Comparison of ENCODE assay signal across 8 mouse cellular contexts in genomic region chr7:130577388-130578003, GRCm38 (mm10). TPM values are rescaled to one million over a fixed set of nuclear protein-coding genes. Genes with fewer than 3 reads are reported as not detected.
A peak's percentile ranks its signal among the peaks of the same experiment; 100 is the strongest.
DNase-seq lines count a peak whose midpoint lies in the region; ATAC-seq and TF ChIP-seq lines count a peak whose summit lies in the region.

Gene Tacc2, plus strand, starts transcription at chr7:130577438.

- no peaks in the 10 kb centered on the region for H3K27me3 ChIP-seq in neural tube, embryonic 11.5 days (ENCODE audit: control insufficient read depth, insufficient read depth, low read length)
- no peaks in the 10 kb centered on the region for H3K27me3 ChIP-seq in forebrain, embryonic 13.5 days
- H3K27me3 ChIP-seq in hindbrain, embryonic 11.5 days (ENCODE audit: control insufficient read depth, insufficient read depth, low read length) = no peaks in the 10 kb centered on the region
- no peaks in the 10 kb centered on the region for H3K27me3 ChIP-seq in limb, embryonic 15.5 days
- H3K27me3 ChIP-seq in stomach, postnatal 0 days (ENCODE audit: control insufficient read depth, insufficient read depth, low read length) = no peaks in the 10 kb centered on the region

- TF ChIP-seq CTCF in stomach, postnatal 0 days (IDR thresholded peaks at IDR 0.05; ENCODE audit: low read depth) = no peak

- H3K4me1 ChIP-seq in neural tube, embryonic 11.5 days (ENCODE audit: control insufficient read depth, insufficient read depth, low read length) = no peaks in the 10 kb centered on the region
- H3K4me1 ChIP-seq in forebrain, embryonic 13.5 days = peaks cover 22% of the 10 kb centered on the region
- H3K4me1 ChIP-seq in hindbrain, embryonic 11.5 days (replicated peaks; ENCODE audit: control insufficient read depth, insufficient read depth, low read length) = no peaks in the 10 kb centered on the region
- peaks cover 30% of the 10 kb centered on the region for H3K4me1 ChIP-seq in limb, embryonic 15.5 days
- peaks cover 8% of the 10 kb centered on the region; the same call in 1 of the 2 replicates for H3K4me1 ChIP-seq in stomach, postnatal 0 days (replicated peaks; ENCODE audit: control insufficient read depth, insufficient read depth)

- no peaks in the 10 kb centered on the region for H3K36me3 ChIP-seq in neural tube, embryonic 11.5 days (ENCODE audit: control insufficient read depth, insufficient read depth, low read length)
- no peaks in the 10 kb centered on the region for H3K36me3 ChIP-seq in forebrain, embryonic 13.5 days (ENCODE audit: poor library complexity, severe bottlenecking)
- no peaks in the 10 kb centered on the region for H3K36me3 ChIP-seq in hindbrain, embryonic 11.5 days (ENCODE audit: control insufficient read depth, insufficient read depth, low read length)
- H3K36me3 ChIP-seq in limb, embryonic 15.5 days = no peaks in the 10 kb centered on the region
- no peaks in the 10 kb centered on the region for H3K36me3 ChIP-seq in stomach, postnatal 0 days (ENCODE audit: control insufficient read depth, insufficient read depth, low read length)

- no peak for ATAC-seq in neural tube, embryonic 11.5 days (ENCODE audit: insufficient read depth, low FRiP score, low TSS enrichment)
- ATAC-seq in forebrain, embryonic 13.5 days = no peak
- no peak for ATAC-seq in hindbrain, embryonic 11.5 days (ENCODE audit: low FRiP score)
- no peak for ATAC-seq in limb, embryonic 15.5 days (ENCODE audit: insufficient number of reproducible peaks, low FRiP score, low TSS enrichment, low read depth)
- ATAC-seq in stomach, postnatal 0 days (ENCODE audit: low FRiP score, low TSS enrichment) = no peak

- H3K9me3 ChIP-seq in neural tube, embryonic 11.5 days (ENCODE audit: control insufficient read depth, low read length) = no peaks in the 10 kb centered on the region
- H3K9me3 ChIP-seq in forebrain, embryonic 13.5 days (replicated peaks) = 0 out of 2 replicates have a peak, but pooled peaks cover 4% of the 10 kb centered on the region
- H3K9me3 ChIP-seq in hindbrain, embryonic 11.5 days (ENCODE audit: control insufficient read depth, low read length) = no peaks in the 10 kb centered on the region
- H3K9me3 ChIP-seq in limb, embryonic 15.5 days = no peaks in the 10 kb centered on the region
- no peaks in the 10 kb centered on the region for H3K9me3 ChIP-seq in stomach, postnatal 0 days (ENCODE audit: control insufficient read depth, low read length)

- no peak within 1 kb of the TSS for H3K4me3 ChIP-seq in neural tube, embryonic 11.5 days (ENCODE audit: low read depth, low read length)
- no peak within 1 kb of the TSS for H3K4me3 ChIP-seq in forebrain, embryonic 13.5 days
- no peak within 1 kb of the TSS for H3K4me3 ChIP-seq in hindbrain, embryonic 11.5 days (ENCODE audit: low read depth, low read length)
- H3K4me3 ChIP-seq in limb, embryonic 15.5 days = peak within 1 kb of the TSS; percentile 26
- peak within 1 kb of the TSS; percentile 19 for H3K4me3 ChIP-seq in stomach, postnatal 0 days (ENCODE audit: low read depth, low read length)

- peak within 1 kb of the TSS; percentile 6; the same call in 1 of the 2 replicates for H3K4me2 ChIP-seq in neural tube, embryonic 11.5 days (ENCODE audit: low read depth)
- no peak within 1 kb of the TSS for H3K4me2 ChIP-seq in forebrain, embryonic 13.5 days
- H3K4me2 ChIP-seq in hindbrain, embryonic 11.5 days (replicated peaks; ENCODE audit: low read depth, low read length) = no peak within 1 kb of the TSS; the same call in 1 of the 2 replicates
- peak within 1 kb of the TSS; percentile 42 for H3K4me2 ChIP-seq in limb, embryonic 15.5 days
- peak within 1 kb of the TSS; percentile 53 for H3K4me2 ChIP-seq in stomach, postnatal 0 days (replicated peaks; ENCODE audit: low read depth)

- no peak within 1 kb of the TSS for H3K9ac ChIP-seq in neural tube, embryonic 11.5 days (ENCODE audit: low read length)
- no peak within 1 kb of the TSS for H3K9ac ChIP-seq in forebrain, embryonic 13.5 days
- no peak within 1 kb of the TSS for H3K9ac ChIP-seq in hindbrain, embryonic 11.5 days (ENCODE audit: low read depth, low read length)
- no peak within 1 kb of the TSS for H3K9ac ChIP-seq in limb, embryonic 15.5 days
- peak within 1 kb of the TSS; percentile 47; the same call in 1 of the 2 replicates for H3K9ac ChIP-seq in stomach, postnatal 0 days (ENCODE audit: low read length)

- no peak for DNase-seq in neural tube, embryonic 11.5 days (ENCODE audit: low spot score)
- DNase-seq in neural tube, embryonic 10.5 days (ENCODE audit: extremely low spot score, low spot score) = no peak
- no peak for DNase-seq in hindbrain, embryonic 11.5 days (ENCODE audit: low spot score)
- DNase-seq in stomach, postnatal 0 days (ENCODE audit: low spot score) = no peak
- no peak for DNase-seq in cerebellum, adult 18-20 months
- no peak for DNase-seq in spleen, postnatal 14 days (ENCODE audit: low spot score in 2 of 2)

- 45% methylated on average over 15 of the region's 15 CpGs for WGBS in neural tube, embryonic 11.5 days
- 59% methylated on average over 15 of the region's 15 CpGs for WGBS in forebrain, embryonic 13.5 days
- 47% methylated on average over 15 of the region's 15 CpGs for WGBS in hindbrain, embryonic 11.5 days
- 30% methylated on average over 15 of the region's 15 CpGs for WGBS in limb, embryonic 15.5 days
- WGBS in stomach, postnatal 0 days = 25% methylated on average over 15 of the region's 15 CpGs

- H3K27ac ChIP-seq in neural tube, embryonic 11.5 days (ENCODE audit: low read depth, low read length) = no peak within 1 kb of the TSS
- H3K27ac ChIP-seq in forebrain, embryonic 13.5 days = no peak within 1 kb of the TSS
- no peak within 1 kb of the TSS for H3K27ac ChIP-seq in hindbrain, embryonic 11.5 days (ENCODE audit: low read depth, low read length)
- peak within 1 kb of the TSS; percentile 73 for H3K27ac ChIP-seq in limb, embryonic 15.5 days
- peak within 1 kb of the TSS; percentile 84 for H3K27ac ChIP-seq in stomach, postnatal 0 days (replicated peaks)

- TF ChIP-seq EP300 in stomach, postnatal 0 days (optimal IDR thresholded peaks at IDR 0.05) = no peak

RNA-seq across cellular contexts. Expression of gene Tacc2, which starts in this region (rescaled TPM):
- polyA plus RNA-seq in neural tube, embryonic 11.5 days (2014; fragmentation: Nextera tagmentation; extraction: Ambion mirVana) = 56.6 and 62.6 TPM in 2 replicates
- 45.0 and 45.2 TPM in 2 replicates for polyA plus RNA-seq in forebrain, embryonic 13.5 days (2015; fragmentation: Nextera tagmentation; extraction: Ambion mirVana)
- polyA plus RNA-seq in hindbrain, embryonic 11.5 days (2014; fragmentation: Nextera tagmentation; extraction: Ambion mirVana) = 45.1 and 46.8 TPM in 2 replicates
- 29.2 and 31.3 TPM in 2 replicates for polyA plus RNA-seq in limb, embryonic 15.5 days (2015; fragmentation: Nextera tagmentation; extraction: Ambion mirVana)
- 15.6 and 17.1 TPM in 2 replicates for polyA plus RNA-seq in stomach, postnatal 0 days (2015; fragmentation: Nextera tagmentation; extraction: Ambion mirVana)

Comparison
In these comparisons a context has a peak if more than half of its experiments do, and no peak if none do; other contexts are left out.
1. H3K27ac ChIP-seq: peak in limb, embryonic 15.5 days (single experiment) and stomach, postnatal 0 days (single experiment); none in neural tube, embryonic 11.5 days (single experiment), forebrain, embryonic 13.5 days (single experiment) and hindbrain, embryonic 11.5 days (single experiment).
2. H3K4me2 ChIP-seq: peak in neural tube, embryonic 11.5 days (single experiment), limb, embryonic 15.5 days (single experiment) and stomach, postnatal 0 days (single experiment); none in forebrain, embryonic 13.5 days (single experiment) and hindbrain, embryonic 11.5 days (single experiment).
3. H3K4me3 ChIP-seq: peak in limb, embryonic 15.5 days (single experiment) and stomach, postnatal 0 days (single experiment); none in neural tube, embryonic 11.5 days (single experiment), forebrain, embryonic 13.5 days (single experiment) and hindbrain, embryonic 11.5 days (single experiment).